Mouse (Mus musculus) WW6 (cell line): ENCODE data around the gene Angel1.

ENCODE experiments used
- DNase-seq: peaks from one replicate; pipeline ENCODE4 v3.0.0-alpha.2; 2013; ENCODE audit warnings: low read depth, low spot score

Gene Angel1

GRCm38 (mm10) chr12:86726120-86726640, at the start of gene Angel1:
TSS of gene Angel1 (minus strand) at chr12:86726460.
- DNase-seq = peak; percentile 96

DNA sequence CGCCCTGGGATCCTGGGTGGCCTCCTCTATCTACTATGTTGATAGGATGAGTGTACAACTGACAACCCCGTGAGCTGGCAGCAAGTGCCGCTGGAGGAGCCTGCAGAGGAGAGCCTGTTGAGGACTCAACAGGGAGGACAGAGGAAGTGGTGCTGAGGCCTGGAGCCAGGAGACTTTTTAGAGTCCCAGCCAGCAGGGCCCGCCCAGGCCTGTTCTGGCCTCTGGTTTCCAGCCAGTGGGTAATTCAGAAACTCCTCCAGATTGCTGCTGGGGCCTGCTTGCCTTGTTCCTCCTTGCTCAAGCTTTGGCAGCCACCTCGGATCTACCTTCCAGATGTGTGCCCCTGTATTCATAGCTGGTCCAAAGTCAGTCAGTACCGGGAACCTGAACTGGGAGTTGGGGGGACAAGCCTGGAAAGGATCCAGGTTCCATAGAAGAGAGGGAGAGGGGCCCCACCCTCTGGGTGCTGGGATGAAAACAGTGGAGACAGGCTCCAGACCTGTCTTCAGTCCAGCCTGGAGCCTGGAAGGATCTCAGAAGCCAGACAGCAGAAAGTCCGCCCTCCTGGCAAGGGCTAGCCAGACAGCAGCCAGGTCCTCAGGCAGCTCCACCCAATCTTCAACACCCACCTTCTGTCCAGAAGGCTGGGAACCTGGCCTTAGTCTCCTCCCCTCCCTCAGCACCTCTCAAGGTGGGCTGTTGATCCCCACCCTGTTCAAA, 49.5 kb upstream of the Angel1 start:
- no peak for DNase-seq

- no peak for DNase-seq
These were observed 46.3 kb upstream of the Angel1 start for GRCm38 (mm10) chr12:86772551-86772950.

DNA sequence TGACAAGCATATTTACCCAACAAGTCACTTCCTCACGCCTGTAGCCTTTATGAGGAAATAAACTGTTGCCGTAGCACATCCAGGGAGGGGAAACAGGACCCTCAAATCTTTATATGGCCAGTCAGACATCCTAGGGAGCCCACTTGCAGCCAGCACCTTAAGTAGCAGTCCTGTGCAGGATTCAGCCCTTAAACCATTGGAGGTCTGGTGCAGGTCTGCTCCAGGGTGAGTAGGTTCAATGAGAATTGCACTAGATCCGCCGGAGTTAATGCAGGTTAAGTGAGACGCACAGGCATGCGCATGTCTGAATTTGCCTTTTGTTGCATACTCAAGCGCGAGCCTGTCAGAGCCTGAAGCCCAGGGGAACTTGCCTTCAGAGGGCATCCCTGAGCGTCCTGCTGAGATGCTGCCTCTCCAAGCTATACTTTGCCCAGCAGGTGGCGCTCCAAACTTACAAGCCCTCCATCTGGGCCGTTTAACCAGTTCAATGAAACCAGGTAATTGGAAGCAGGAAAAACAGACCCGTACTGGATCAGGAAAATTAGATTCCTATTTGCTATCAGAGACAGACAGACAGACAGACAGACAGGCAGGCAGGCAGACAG, 45.7 kb upstream of the Angel1 start:
- peak; percentile 89 for DNase-seq

GRCm38 (mm10) chr12:86770927-86771326, 44.7 kb upstream of the Angel1 start:
- no peak for DNase-seq

DNA sequence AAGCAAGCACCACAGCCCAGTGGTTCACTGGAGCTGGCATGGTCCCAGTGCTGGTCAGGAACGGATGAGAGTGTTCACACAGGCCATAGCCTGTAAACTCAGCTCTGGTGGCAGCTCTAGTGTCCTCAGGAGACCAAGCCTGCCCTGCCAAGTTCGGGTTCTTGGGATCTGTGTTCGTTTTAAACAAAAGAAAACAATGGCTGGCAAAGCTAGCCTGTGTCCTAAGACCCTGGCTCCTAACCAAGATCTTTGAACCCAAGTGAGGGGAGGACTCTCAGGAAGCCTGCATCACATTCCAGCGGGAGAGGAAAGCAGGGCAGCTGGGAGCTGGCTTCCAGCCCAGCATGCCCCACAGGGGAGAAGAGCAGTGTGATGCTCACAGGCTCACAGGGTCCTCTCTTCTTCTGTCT, 44.0 kb upstream of the Angel1 start:
- DNase-seq = no peak

DNA sequence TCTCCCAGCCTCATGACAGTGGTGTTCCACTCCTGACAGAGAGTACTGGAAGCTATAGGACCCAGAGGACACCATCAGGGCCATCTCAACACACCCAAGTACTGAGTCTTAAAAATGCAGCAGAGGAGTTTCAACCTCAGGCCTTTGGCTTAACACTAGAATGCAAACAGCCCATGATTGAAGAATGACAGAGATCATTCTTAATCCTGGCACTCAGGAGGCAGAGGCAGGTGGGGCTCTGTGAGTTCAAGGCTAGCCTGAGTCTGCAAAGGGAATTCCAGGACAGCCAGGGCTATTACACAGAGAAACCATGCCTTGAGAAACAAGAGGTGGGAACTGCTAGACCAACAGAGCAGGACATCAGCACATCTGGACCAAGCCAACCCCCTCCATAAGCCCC, 43.6 kb upstream of the Angel1 start:
- no peak for DNase-seq

GRCm38 (mm10) chr12:86768986-86769580, 42.8 kb upstream of the Angel1 start:
- DNase-seq = no peak

DNA sequence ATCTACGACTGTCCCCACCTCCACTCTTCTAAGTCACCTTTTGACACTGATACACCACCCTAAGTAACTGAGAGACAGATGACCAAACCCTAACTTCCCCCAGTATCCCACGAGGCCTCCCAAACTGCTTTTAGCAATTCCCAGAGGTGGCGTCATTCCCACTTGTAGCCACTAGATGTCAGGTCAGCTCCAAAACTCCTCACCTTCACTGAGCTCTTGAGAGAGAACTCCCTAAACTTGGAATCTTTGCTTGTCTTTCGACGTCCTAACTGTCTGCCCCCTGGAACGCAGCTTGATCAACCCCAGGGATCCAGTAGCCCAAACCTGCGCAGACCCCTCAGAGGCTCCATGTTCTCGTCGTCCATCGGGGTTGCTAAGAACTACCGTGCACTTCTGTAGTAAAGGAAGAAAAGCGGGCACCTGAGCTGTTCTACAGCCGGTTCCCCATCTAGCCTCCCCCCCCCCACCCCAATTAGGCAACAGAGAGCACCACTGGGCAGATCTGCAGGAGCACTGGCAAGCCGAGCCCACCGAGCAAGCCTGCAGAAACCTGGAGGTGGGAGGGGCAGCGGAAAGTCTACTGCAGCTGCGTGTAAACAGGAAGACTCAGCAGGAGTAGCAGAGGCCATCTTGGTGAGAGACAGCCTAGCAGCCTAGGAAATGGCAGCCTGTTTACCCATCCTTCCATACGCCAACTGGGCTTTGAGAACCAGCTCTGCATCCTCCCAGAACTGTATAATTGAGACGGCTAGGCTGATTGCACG, 41.8 kb upstream of the Angel1 start:
- DNase-seq = peak; percentile 66

DNA sequence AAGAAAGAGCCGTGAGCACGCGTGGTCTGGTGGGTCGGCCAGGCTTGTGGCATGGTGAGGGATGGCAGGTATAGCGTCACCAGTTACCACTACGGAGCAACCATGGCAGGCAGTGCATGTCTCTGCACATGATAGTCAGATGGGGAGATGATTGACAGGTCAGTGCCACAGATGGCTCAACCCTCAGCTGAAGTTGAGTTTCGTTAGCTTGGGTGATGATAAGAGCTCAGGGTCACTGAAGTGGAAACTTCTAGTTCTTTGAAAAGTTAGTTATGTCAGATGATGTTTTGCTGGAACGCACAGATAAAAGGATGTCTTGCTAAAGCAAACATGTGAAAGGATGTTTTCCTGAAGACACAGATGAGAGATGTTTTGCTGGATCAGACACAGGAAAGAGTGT, 40.2 kb upstream of the Angel1 start:
- no peak for DNase-seq

GRCm38 (mm10) chr12:86764060-86764459, 37.8 kb upstream of the Angel1 start:
- DNase-seq = no peak

- DNase-seq = no peak
These were observed 34.8 kb upstream of the Angel1 start for GRCm38 (mm10) chr12:86761036-86761435.

DNA sequence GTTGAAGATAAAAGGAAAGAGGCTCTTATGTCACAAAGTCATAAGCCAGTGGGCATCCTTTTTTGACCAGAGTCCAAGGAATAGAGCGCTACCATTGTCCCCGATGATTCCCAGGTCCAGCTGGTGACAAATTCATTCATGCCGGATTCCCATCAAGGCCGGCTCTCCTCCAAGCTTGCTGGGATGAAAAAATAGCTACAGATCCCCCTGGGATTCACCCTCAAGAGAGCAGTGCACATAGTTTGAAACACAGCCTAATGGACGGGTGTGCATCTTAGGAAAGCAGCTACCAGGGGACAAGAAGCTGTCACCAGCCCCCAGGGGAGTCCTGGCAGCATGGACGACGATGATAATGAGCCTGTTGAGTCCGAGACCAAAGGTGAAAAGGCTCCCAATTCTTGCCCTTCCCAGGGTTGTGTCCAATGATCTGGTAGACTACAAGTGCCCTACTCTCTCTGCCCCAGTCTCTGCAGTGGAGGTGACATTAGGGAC, 8.1 kb upstream of the Angel1 start, which contains the start of gene Lrrc74a:
Gene Lrrc74a, plus strand, starts transcription at position 51 of the 492 bp plus-strand sequence.
- no peak for DNase-seq

DNA sequence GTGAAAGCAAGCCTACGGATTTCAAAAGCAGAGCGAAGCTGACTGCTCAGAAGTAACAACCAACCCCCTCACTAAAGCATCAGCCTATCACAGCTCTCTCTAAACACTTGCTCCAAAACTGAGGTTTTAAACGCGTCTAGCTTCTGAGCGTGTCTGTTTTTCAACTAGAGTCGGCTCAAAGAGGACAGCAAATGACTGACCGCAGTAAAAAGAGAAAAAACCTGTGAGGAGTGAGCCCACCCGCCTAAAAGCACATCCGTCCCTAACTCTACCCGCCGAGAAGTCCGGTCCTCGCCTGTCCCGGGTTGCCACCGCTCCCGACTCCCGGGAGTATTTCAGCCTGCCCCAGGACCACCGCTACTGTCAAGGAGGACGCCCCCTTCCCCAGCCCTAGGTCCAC, 554 bp downstream of the Angel1 start:
- no peak for DNase-seq

- DNase-seq = no peak
These were observed 2.0 kb downstream of the Angel1 start for GRCm38 (mm10) chr12:86724300-86724699.

GRCm38 (mm10) chr12:86721453-86721852, 4.8 kb downstream of the Angel1 start:
- no peak for DNase-seq

GRCm38 (mm10) chr12:86719961-86720639, 6.2 kb downstream of the Angel1 start:
- no peak for DNase-seq

DNA sequence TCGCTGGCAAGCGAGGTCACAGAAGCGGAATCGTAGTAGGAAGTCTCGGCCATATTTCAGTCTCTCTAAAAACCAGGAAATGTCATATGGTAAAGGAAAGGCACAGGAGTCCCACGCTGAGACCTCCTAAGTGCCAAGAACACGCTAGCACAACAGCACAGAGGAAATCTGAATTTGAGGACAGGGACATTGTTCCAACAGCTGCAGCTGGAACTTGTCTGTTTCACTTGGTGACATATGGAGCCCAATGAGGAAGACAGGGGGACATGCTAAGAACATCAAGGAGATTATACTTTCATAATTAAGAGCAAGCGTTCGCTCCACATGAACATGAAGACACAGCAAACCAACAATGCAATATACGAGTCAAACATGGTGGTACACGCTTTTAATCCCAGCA, 9.3 kb downstream of the Angel1 start:
- no peak for DNase-seq

- DNase-seq = peak; percentile 43
These were observed 10.9 kb downstream of the Angel1 start for GRCm38 (mm10) chr12:86715401-86715800.

DNA sequence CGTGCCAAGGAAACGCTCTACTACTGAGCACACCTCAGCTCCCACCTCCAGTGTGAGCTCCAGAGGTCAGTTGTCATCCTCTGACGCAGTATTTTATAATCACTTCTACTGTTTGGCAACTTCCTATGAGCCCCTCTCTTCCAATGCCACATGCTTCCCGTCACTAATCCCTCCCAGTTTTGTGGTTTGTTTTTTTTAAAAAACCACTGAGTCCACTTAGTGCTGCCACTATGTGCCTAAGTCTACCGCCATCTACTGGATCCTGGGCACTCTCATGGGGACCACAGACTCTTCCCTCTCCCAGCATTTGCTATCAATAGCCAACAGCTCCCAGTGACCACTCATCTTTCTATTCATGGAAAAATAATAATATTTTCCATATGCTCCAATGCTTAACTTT, 12.2 kb downstream of the Angel1 start:
- no peak for DNase-seq

DNA sequence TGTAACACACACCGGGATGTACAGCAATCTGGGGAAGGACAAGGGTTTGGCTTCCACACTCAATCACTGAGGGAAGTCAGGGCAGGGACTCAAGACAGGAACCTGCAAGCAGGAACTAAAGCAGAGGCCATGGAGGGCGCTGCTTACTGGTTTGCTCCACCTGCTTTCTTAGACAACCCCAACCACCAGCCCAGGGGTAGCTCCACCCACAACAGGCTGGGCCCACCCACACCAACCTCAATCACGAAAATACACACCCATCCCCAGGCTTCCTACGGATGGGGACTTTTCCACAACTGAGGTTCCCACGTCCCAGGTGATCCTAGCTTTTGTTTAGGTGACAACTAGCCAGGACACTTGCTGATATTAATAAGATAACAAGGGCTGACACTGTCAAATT, 20.4 kb downstream of the Angel1 start:
- no peak for DNase-seq
